Mouse (Mus musculus) heart, postnatal 0 days (tissue): ENCODE measurements around the gene Npepl1. TPM values are rescaled to one million over a fixed set of nuclear protein-coding genes. Genes with fewer than 3 reads are reported as not detected.

ENCODE experiments used
- ATAC-seq: fragments of 200-750 bp; cut with Nextera tagmentation; 2 replicates; pipeline ENCODE4 v1.8.0; 2017; ENCODE audit warnings: low read depth, moderate number of reproducible peaks, moderate library complexity; ENCODE audit not compliant: insufficient read depth
- DNase-seq: peaks from one replicate; pipeline ENCODE4 v3.0.0-alpha.2; 2016; ENCODE audit warnings: low spot score
- H3K27ac ChIP-seq: fragments of 300-500 bp; sonication (generic); 2 replicates; pipeline ENCODE4 v1.5.1; 2014; ENCODE audit warnings: low read depth, mild to moderate bottlenecking
- H3K27me3 ChIP-seq: fragments of 300-500 bp; sonication (generic); 2 replicates; pipeline ENCODE4 v1.6.1; 2014; ENCODE audit warnings: low read length, mixed read lengths; ENCODE audit not compliant: control insufficient read depth, insufficient read depth
- H3K36me3 ChIP-seq: fragments of 300-500 bp; sonication (generic); replicated peaks from 2 replicates; pipeline ENCODE4 v1.6.1; 2014; ENCODE audit warnings: low read length, mixed read lengths; ENCODE audit not compliant: control insufficient read depth, insufficient read depth
- H3K4me1 ChIP-seq: fragments of 300-500 bp; sonication (generic); 2 replicates; pipeline ENCODE4 v1.6.1; 2014; ENCODE audit warnings: antibody characterized with exemption; ENCODE audit not compliant: control insufficient read depth, insufficient read depth
- H3K4me2 ChIP-seq: fragments of 300-500 bp; sonication (generic); 2 replicates; pipeline ENCODE4 v1.6.1; 2014; ENCODE audit warnings: low read depth, mild to moderate bottlenecking, low read length, moderate library complexity
- H3K4me3 ChIP-seq: fragments of 300-500 bp; sonication (generic); 2 replicates; pipeline ENCODE4 v1.5.1; 2014; ENCODE audit warnings: low read depth, low read length
- H3K9ac ChIP-seq: fragments of 300-500 bp; sonication (generic); replicated peaks from 2 replicates; pipeline ENCODE4 v1.6.1; 2014; ENCODE audit warnings: low read depth, low read length, mixed read lengths
- H3K9me3 ChIP-seq: fragments of 300-500 bp; sonication (generic); replicated peaks from 2 replicates; pipeline ENCODE4 v1.6.1; 2016; ENCODE audit warnings: low read length; ENCODE audit not compliant: control insufficient read depth
- CTCF ChIP-seq: IDR thresholded peaks from 2 replicates; pipeline ENCODE4 v1.5.1; 2016; ENCODE audit warnings: antibody characterized with exemption, control low read depth, low read depth
- EP300 ChIP-seq: IDR thresholded peaks from 2 replicates; pipeline ENCODE4 v1.6.1; 2016; ENCODE audit warnings: antibody characterized with exemption, low read depth
- WGBS: fragments of 180-500 bp; shearing (Covaris S2); extraction: QIAGEN DNeasy Blood & Tissue Kit; methylation state at CpG from one replicate; pipeline ENCODE4 v1.1.7; 2014; 5-methylcytosine and 5-hydroxymethylcytosine counted together
- polyA plus RNA-seq: library from polyadenylated mRNA; unstranded; fragments of >200 nt; fragmentation: Nextera tagmentation; extraction: Ambion mirVana; gene quantifications from 2 replicates; pipeline ENCODE4 v1.2.1, GENCODE M21; 2015
- total RNA-seq: library from RNA; depleted of rRNA; stranded (reverse); fragments of >200 nt; gene quantifications from 2 replicates; pipeline ENCODE4 v1.2.3, GENCODE M21; 2014; ENCODE audit warnings: low replicate concordance

The Npepl1 gene
- total and polyA plus RNA-seq, 2 experiments from 2014 or later, result 41.5 to 66.0 TPM

GRCm38 (mm10) chr2:174112931-174113330 lies 2.8 kb downstream of the Npepl1 start:
- Histone ChIP-seq H3K27me3 (no peaks in the 10 kb centered on the region), H3K4me3 (no peak overlapping the region), H3K4me2 (no peak overlapping the region), H3K4me1 (0 out of 2 replicates have a peak, but pooled peaks cover 2% of the 10 kb centered on the region), H3K9ac (no peak overlapping the region), H3K27ac (no peak overlapping the region), H3K36me3 (peaks cover 26% of the 10 kb centered on the region), H3K9me3 (no peaks in the 10 kb centered on the region)
- WGBS, result 66% methylated on average over 18 of the region's 18 CpGs
- no peak for ATAC-seq
- DNase-seq, result no peak
- TF ChIP-seq EP300 (no peak), CTCF (no peak)

DNA sequence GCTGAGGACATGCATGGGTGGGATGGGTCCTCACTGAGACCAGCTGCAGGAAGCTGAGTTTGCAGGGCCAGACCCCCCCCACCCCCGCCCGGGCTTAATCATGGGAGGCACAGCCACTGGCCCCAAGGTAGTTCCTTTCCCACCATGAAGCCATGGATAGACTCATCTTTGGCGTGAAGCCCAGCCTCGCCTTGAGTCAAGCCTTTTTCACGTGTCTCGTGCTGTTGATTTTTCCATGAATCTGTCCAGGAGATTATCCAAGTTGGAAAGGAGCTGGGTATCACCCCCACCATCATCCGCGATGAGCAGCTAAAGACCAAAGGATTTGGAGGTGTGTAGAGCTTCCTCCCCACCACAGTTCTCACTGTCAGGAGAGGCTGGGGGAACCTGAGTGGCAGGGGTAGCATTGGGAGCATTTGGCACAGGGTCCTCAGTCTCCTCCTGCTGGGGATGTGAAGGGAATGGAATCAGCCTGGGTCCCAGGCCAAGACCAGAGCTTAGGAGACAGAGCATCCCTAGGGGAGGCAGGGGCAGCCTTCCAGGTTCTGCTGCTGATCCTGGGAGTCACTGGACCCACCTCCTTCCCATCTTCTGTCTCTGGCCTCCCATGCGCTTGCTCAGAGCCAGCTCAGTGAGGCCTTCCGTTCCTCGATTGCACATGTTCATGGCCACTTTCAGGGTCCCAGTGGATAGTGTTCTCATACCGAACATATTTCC lies 4.2 kb downstream of the Npepl1 start:
- DNase-seq (no peak), ATAC-seq (no peak)
- TF ChIP-seq CTCF, result no peak
- TF ChIP-seq EP300, result no peak
- no peaks in the 10 kb centered on the region for H3K27me3 ChIP-seq
- 74% methylated on average over 12 of the region's 12 CpGs for WGBS
- 0 out of 2 replicates have a peak, but pooled peaks cover 2% of the 10 kb centered on the region for H3K4me1 ChIP-seq
- H3K36me3 ChIP-seq, result peaks cover 34% of the 10 kb centered on the region
- H3K4me3 ChIP-seq, result no peak overlapping the region
- no peak overlapping the region for H3K4me2 ChIP-seq
- peak overlapping the region; percentile 27; the same call in 1 of the 2 replicates for H3K27ac ChIP-seq
- no peaks in the 10 kb centered on the region for H3K9me3 ChIP-seq
- H3K9ac ChIP-seq, result no peak overlapping the region

DNA sequence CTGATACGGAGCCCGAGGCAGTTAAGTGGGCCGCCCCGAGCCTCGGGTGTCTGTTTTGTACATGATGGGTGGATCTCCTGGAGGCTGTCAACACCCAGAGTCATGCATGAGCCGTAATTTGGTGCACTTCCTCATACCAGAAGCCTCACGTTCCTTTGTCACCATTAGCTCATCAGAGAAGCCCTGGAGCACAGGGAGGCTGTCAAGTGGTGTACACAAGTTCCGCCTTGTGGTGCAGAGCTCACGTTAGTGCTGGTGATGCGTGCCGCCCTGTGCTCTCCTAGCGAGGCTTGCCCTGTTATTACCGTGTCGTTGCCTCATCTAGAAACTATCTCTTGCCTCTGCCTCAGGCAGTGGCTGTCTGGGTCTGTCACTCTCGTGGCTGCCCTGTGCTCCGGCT lies 6.8 kb downstream of the Npepl1 start:
- WGBS, result 27% methylated on average over 16 of the region's 16 CpGs
- Histone ChIP-seq H3K4me2 (no peak overlapping the region), H3K27me3 (no peaks in the 10 kb centered on the region), H3K4me3 (no peak overlapping the region), H3K9ac (no peak overlapping the region), H3K36me3 (peaks cover 60% of the 10 kb centered on the region), H3K9me3 (no peaks in the 10 kb centered on the region), H3K4me1 (no peaks in the 10 kb centered on the region), H3K27ac (no peak overlapping the region)
- peak; percentile 80 for ATAC-seq
- TF ChIP-seq CTCF (no peak), EP300 (no peak)
- peak; percentile 58 for DNase-seq

DNA sequence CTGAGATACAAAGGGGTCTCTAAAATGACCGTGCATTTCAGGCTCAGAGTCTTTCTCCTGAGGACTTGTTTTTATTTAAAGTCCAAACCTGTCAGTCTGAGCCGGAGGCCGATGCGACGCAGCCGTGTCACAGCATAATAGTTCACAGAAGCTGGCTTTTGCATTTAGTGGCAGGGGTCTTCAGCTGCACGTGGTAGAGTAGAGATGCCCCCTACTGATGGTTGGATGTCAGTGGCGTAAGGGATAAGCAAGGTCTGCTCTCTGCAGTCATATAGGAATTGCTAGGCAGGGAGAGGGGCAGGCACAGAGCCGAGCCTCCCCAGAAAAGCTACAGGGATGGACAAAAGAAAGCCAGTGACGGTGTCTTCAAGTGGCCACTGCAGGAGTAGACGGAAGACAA lies 8.0 kb downstream of the Npepl1 start:
- Histone ChIP-seq H3K27me3 (no peaks in the 10 kb centered on the region), H3K4me2 (no peak overlapping the region), H3K9ac (no peak overlapping the region), H3K4me3 (no peak overlapping the region), H3K4me1 (no peaks in the 10 kb centered on the region), H3K27ac (no peak overlapping the region), H3K9me3 (no peaks in the 10 kb centered on the region), H3K36me3 (peaks cover 72% of the 10 kb centered on the region)
- ATAC-seq (no peak), DNase-seq (no peak)
- 82% methylated on average over 11 of the region's 11 CpGs for WGBS
- TF ChIP-seq CTCF (no peak), EP300 (no peak)

GRCm38 (mm10) chr2:174119259-174119658 lies 9.1 kb downstream of the Npepl1 start:
- DNase-seq, result no peak

GRCm38 (mm10) chr2:174120631-174121030 lies 10.5 kb downstream of the Npepl1 start:
- DNase-seq (no peak), ATAC-seq (no peak)
- 90% methylated on average over 19 of the region's 19 CpGs for WGBS
- Histone ChIP-seq H3K4me3 (no peak overlapping the region), H3K27me3 (no peaks in the 10 kb centered on the region), H3K4me1 (no peaks in the 10 kb centered on the region), H3K4me2 (no peak overlapping the region), H3K9ac (no peak overlapping the region), H3K27ac (no peak overlapping the region), H3K9me3 (peaks cover 15% of the 10 kb centered on the region; the same call in 1 of the 2 replicates), H3K36me3 (peaks cover 79% of the 10 kb centered on the region)
- TF ChIP-seq CTCF, result no peak
- TF ChIP-seq EP300, result no peak

More at GRCm38 (mm10) chr2:174119259-174119658, 9.1 kb downstream of the Npepl1 start:
- WGBS, result 93% methylated on average over 11 of the region's 11 CpGs
- Histone ChIP-seq H3K9ac (no peak overlapping the region), H3K27ac (no peak overlapping the region), H3K4me1 (no peaks in the 10 kb centered on the region), H3K27me3 (no peaks in the 10 kb centered on the region), H3K4me3 (no peak overlapping the region), H3K4me2 (no peak overlapping the region), H3K36me3 (peaks cover 83% of the 10 kb centered on the region), H3K9me3 (peaks cover 3% of the 10 kb centered on the region; the same call in 1 of the 2 replicates)
- TF ChIP-seq CTCF (no peak), EP300 (no peak)
- no peak for ATAC-seq
